Mouse (Mus musculus): ENCODE data around the gene Capns1.
A peak's percentile ranks its signal among the peaks of the same experiment; 100 is the strongest.
"Not testable (repeated sequence)": the region's sequence is repeated elsewhere in the genome, so short reads cannot be mapped to it uniquely, and the experiment has no call there.

Capns1 gene

DNA sequence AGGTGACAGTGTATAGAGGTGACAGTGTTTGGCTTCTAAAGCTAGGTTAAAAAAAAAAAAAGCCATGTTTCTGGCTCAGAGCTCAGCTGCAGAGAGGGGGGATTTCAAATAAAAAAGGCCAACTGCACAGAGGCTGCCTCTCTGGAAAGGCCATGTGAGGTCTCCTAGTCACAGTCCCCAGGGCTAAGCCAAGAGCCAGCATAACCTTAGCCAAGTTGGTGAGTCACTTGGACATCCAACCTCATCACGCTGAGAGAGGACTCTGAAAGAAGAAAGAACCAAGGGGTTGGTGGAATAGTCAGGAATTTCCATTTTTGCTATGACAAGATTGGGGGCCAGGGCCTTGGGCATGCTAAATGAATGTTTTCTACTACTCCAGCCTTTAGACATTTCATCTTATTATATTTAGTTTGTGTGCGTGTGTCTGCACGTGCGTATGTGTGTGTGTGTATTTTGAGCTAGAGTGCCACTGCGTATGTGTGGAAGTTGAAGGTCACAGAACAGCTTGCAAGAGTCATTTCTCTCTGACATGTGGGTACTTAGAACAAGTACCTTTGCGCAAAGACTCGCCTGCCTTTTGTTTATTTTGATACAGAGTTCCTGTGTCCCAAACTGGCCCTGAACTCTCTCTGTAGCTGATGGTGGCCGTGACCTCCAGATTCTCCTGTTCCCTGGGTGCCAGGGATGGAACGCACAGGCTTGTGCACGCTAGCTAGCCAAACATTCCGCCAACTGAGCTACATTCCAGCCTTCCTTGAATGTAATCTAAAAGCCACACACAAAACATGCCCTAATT lies 4.5 kb upstream of the Capns1 start:
- DNase-seq (ENCODE audit: low spot score), result peak; percentile 77

GRCm38 (mm10) chr7:30200661-30201060 lies 2.0 kb upstream of the Capns1 start:
- not testable (repeated sequence) for DNase-seq (ENCODE audit: low spot score)

GRCm38 (mm10) chr7:30200200-30200599 lies 1.6 kb upstream of the Capns1 start:
- DNase-seq (ENCODE audit: low spot score), result no peak

- no peak for DNase-seq (ENCODE audit: low spot score)
Observed at GRCm38 (mm10) chr7:30199498-30200139, 1.0 kb upstream of the Capns1 start.

DNA sequence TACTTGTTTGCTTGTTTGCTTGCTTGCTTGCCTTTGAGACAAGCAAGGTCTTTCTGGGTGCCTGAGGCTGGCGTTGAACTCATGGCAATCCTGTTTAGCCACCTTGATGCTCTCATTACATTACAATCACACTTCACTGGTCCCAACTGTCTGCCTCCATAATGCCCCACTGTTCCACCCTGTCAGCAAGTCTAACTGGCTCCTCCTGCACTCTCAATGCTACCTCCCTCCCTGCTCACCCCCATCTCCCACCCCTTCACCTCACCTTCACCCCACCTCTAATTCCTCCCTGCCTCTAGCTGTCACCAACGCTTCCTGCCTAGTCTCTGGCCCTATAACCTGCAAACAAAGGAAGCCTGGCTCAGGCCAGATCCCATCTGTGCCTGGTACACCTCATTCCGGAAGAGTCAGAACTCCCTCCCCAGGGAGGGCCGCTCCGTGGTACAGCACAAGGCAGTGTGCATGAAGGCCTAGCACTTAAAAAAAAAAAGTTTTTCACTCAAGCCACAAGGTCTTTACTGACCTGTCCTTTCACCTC lies 950 bp downstream of the Capns1 start:
- no peak for DNase-seq (ENCODE audit: low spot score)

GRCm38 (mm10) chr7:30196171-30196570 lies 2.4 kb downstream of the Capns1 start:
- DNase-seq (ENCODE audit: low spot score), result peak; percentile 23

GRCm38 (mm10) chr7:30195461-30195860 lies 3.1 kb downstream of the Capns1 start:
- no peak for DNase-seq (ENCODE audit: low spot score)

- DNase-seq (ENCODE audit: low spot score), result peak; percentile 94
Observed at GRCm38 (mm10) chr7:30194884-30195283, 3.7 kb downstream of the Capns1 start.

DNA sequence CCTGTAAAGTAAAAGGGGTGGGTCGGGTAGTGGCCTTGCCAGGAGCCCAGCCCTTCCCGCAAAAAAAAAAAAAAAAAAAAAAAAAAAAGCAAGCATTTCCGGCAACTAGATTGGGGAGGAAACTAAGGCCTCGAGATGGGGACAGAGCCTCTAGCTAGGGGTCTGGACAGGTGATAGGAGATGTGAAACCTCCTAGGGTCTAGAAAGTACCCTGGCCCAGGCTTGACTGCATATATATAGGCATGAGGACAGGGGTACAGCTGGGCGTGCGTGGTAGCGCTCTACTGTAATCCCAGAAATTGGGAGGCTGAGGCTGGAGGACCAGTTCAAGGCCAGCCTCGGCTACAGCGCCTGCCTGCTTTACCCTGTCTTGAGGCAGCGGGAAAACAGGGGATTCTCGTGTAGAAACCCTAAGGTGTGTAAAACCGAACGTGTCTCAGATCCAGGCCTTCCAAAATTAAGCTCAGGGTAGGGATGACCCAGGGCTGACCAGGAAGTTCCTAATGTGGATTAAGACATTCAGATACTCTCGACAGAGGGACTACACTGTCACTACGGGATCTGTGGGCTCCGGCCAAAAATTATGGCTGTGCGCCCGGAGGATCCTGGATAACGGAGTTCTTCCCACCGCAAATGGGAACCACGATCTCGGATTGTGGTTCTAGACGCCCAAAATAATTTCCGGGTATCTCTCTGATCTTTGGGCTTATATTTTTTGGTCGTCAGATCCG lies 4.3 kb downstream of the Capns1 start:
- peak; percentile 55 for DNase-seq (ENCODE audit: low spot score)

DNA sequence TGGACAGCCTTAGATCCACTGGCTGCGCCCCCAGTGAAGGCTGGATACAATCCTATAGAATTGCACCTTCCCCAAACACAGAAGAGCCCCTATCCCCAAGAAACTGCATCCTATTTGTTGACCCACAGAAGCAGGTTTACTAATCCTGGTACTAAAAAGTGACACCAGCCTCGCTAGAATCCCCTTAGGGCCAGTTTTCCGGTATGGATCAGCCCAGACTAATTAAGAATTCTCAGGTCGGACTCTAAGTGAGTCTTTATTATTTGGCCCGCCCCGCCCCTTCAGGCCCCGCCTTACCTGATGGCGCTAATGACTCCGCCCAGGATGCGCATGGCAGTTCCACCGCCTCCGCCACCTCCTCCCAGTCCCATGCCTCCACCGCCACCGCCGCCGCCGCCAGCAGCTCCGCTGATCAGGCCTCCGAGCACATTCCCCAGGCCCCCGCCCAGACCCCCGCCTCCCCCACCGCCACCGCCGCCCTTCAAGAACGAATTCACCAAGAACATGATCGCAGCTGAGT lies 5.0 kb downstream of the Capns1 start:
- DNase-seq (ENCODE audit: low spot score), result peak; percentile 72

DNA sequence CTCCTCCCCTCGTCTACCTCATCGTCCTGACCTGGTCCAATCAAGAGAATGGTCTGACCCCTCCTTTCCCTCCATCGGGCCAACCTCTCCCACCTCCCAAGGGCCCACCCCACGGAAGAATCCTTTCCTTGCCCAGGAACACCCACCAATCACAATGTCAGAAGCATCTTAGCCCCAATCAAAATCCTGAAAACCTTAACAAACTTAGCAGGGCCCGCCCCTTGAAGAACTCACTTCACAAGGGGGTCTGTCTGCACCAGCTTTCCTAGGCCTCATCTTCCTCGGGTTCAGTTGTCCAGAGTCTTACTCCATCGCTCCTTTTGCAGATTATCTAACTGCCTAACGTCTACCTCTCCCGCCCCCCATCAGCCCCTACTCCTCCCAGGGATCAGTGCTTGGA lies 5.6 kb downstream of the Capns1 start:
- DNase-seq (ENCODE audit: low spot score), result no peak

DNA sequence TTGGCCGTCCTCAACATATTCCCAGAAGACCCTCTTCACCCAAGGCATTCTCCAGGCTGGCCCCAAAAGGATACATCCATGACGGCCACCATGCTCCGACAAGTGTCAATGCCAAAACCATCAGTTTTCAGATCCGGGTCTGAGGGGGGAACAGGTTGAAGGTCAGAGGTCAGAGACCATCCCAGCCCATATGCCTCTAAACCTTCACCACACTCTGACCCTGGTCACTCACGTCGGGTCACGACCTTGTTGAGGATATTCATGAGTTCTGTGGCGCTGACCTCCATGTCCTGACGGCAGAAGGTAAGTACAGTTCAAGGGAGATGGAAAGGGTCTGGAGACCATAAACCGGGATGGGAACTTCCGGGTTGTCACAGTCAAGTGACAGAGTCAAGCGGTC lies 6.5 kb downstream of the Capns1 start:
- DNase-seq (ENCODE audit: low spot score), result no peak

- DNase-seq (ENCODE audit: low spot score), result no peak
Observed at GRCm38 (mm10) chr7:30189116-30189491, 9.5 kb downstream of the Capns1 start.

- no peak for DNase-seq (ENCODE audit: low spot score)
Observed at GRCm38 (mm10) chr7:30188344-30189115, 10.1 kb downstream of the Capns1 start.

GRCm38 (mm10) chr7:30184641-30185348 lies 13.8 kb downstream of the Capns1 start:
- DNase-seq (ENCODE audit: low spot score), result no peak

- peak; percentile 70 for DNase-seq (ENCODE audit: low spot score)
Observed at GRCm38 (mm10) chr7:30183879-30184289, 14.7 kb downstream of the Capns1 start, which contains the start of gene Cox7a1. TSS of gene Cox7a1 (plus strand) at chr7:30184144.

- not testable (repeated sequence) for DNase-seq (ENCODE audit: low spot score)
Observed at GRCm38 (mm10) chr7:30183189-30183588, 15.4 kb downstream of the Capns1 start.

DNA sequence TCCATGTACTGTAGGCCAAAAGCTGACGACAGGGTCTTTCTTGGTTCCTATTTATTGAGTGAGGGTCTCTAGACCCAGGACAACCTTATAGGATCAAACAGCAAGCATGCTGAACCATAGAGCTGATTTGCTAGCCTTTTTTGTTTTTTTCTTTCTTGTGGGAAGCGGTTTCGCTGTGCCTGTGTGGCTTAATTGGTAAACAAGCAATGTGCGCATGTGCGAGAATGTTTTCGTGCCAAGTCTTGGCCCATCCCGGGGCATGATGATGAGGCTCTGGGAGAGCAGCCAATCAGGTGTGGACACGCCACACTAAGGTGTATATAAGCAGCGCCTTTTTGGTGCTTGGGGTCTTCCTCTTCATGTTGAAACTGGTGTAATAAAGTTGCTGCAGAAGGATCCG lies 16.7 kb downstream of the Capns1 start:
- DNase-seq (ENCODE audit: low spot score), result not testable (repeated sequence)

GRCm38 (mm10) chr7:30181308-30181707 lies 17.3 kb downstream of the Capns1 start:
- DNase-seq (ENCODE audit: low spot score), result peak; percentile 71

- no peak for DNase-seq (ENCODE audit: low spot score)
Observed at GRCm38 (mm10) chr7:30178256-30178655, 20.4 kb downstream of the Capns1 start.

GRCm38 (mm10) chr7:30176474-30176873 lies 22.1 kb downstream of the Capns1 start:
- no peak for DNase-seq (ENCODE audit: low spot score)
